24 mouse cellular contexts compared by ENCODE assay signal in the genomic region with DNA sequence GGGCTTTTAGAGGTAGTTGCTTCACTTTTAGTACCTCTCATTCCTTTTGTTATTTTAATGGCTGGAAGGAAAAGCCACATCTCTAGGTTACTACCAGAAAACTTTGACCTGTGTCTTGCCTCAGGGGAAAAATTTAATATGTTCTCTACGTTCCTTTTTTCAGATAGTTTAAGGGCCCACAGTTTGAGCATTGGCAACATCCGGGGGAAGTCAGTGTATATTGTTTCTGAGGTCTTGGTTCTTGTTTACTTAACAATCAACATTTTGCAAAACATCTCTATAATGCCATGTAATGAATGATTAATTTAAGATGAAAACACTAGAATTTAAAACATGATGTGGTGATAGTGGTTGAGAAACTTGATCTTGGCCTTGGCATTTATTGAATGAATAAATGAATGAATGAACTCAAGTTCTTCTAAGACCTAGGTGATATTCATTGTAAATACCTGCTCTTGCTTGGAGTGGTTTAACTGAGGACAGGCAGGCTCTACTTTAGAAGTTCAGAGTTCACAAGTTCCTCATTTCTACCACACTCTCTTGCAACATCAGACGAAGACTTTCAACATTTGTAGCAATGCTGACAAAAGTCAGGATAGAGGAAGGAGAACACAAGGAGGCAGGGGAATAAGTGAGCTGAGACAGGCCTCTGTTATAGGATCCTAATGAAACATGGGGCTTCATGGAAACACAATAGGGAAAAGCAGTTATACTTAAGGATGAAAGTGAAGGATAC.
DNase-seq lines count a peak whose midpoint lies in the region; ATAC-seq lines count a peak whose summit lies in the region.
"Had no signal": no experiment of that assay in that cellular context is flagged by ENCODE, and none has a peak within 500 bp of the region (broad histone marks: within the 10 kb centered on the region; RNA-seq: fewer than 3 reads in every experiment).

No protein-coding gene starts in this region.

- H3K36me3 ChIP-seq in liver, embryonic 16.5 days (ENCODE audit: control insufficient read depth, insufficient read depth): no peaks in the 10 kb centered on the region
- H3K36me3 ChIP-seq in liver, embryonic 12.5 days: no peaks in the 10 kb centered on the region
- no peaks in the 10 kb centered on the region for H3K36me3 ChIP-seq in midbrain, embryonic 14.5 days (ENCODE audit: control insufficient read depth, insufficient read depth, low read length)
- no peaks in the 10 kb centered on the region for H3K36me3 ChIP-seq in midbrain, embryonic 13.5 days
- H3K36me3 ChIP-seq: embryonic facial prominence, embryonic 15.5 days; forebrain, embryonic 10.5 days; heart, embryonic 13.5 days had no signal

- no peaks in the 10 kb centered on the region for H3K27me3 ChIP-seq in liver, embryonic 16.5 days (ENCODE audit: control insufficient read depth, insufficient read depth, low read depth, low read length)
- H3K27me3 ChIP-seq in liver, embryonic 12.5 days (replicated peaks): no peaks in the 10 kb centered on the region
- no peaks in the 10 kb centered on the region for H3K27me3 ChIP-seq in midbrain, embryonic 14.5 days (ENCODE audit: control insufficient read depth, insufficient read depth, low read length)
- H3K27me3 ChIP-seq in midbrain, embryonic 13.5 days: no peaks in the 10 kb centered on the region
- H3K27me3 ChIP-seq: CH12.LX; embryonic facial prominence, embryonic 15.5 days; heart, embryonic 13.5 days; Patski had no signal

- no peak overlapping the region for H3K4me3 ChIP-seq in liver, embryonic 16.5 days (ENCODE audit: low read depth, low read length)
- H3K4me3 ChIP-seq in liver, embryonic 12.5 days: no peak overlapping the region
- no peak overlapping the region for H3K4me3 ChIP-seq in midbrain, embryonic 14.5 days (replicated peaks; ENCODE audit: low read depth, low read length)
- no peak overlapping the region for H3K4me3 ChIP-seq in midbrain, embryonic 13.5 days (replicated peaks)
- H3K4me3 ChIP-seq: embryonic facial prominence, embryonic 15.5 days; erythroblast, embryonic 14.5 days; forebrain, embryonic 10.5 days; gastrocnemius, adult 2 months; heart, embryonic 13.5 days had no signal

- WGBS in liver, embryonic 16.5 days (ENCODE audit: insufficient replicate concordance): 46% methylated on average over 3 of the region's 3 CpGs
- WGBS in liver, embryonic 12.5 days (ENCODE audit: insufficient replicate concordance): 43% methylated on average over 3 of the region's 3 CpGs
- WGBS in midbrain, embryonic 14.5 days: 92% methylated on average over 3 of the region's 3 CpGs
- 93% methylated on average over 3 of the region's 3 CpGs for WGBS in midbrain, embryonic 13.5 days

- H3K4me1 ChIP-seq in liver, embryonic 16.5 days (ENCODE audit: control insufficient read depth, low read depth, low read length): no peaks in the 10 kb centered on the region
- H3K4me1 ChIP-seq in liver, embryonic 12.5 days: no peaks in the 10 kb centered on the region
- no peaks in the 10 kb centered on the region for H3K4me1 ChIP-seq in midbrain, embryonic 14.5 days (ENCODE audit: control insufficient read depth, insufficient read depth, low read length)
- H3K4me1 ChIP-seq in midbrain, embryonic 13.5 days (replicated peaks): no peaks in the 10 kb centered on the region
- H3K4me1 ChIP-seq: embryonic facial prominence, embryonic 15.5 days; heart, embryonic 13.5 days had no signal

- ATAC-seq in liver, embryonic 16.5 days (ENCODE audit: low read depth): peak; percentile 11; the same call in 1 of the 2 replicates
- ATAC-seq in liver, embryonic 12.5 days: no peak
- peak; percentile 100 for ATAC-seq in megakaryocyte progenitor cell, adult 5-6 weeks (replicated peaks; ENCODE audit: poor library complexity)
- no peak for ATAC-seq in midbrain, embryonic 14.5 days (ENCODE audit: low FRiP score, low TSS enrichment)
- no peak for ATAC-seq in midbrain, embryonic 13.5 days
- ATAC-seq: activated CD4-positive, CD25-positive, alpha-beta regulatory T cell, adult 4 months; forebrain, embryonic 14.5 days; Patski had no signal

- H3K9ac ChIP-seq in liver, embryonic 16.5 days (ENCODE audit: low read depth, low read length): no peak overlapping the region
- no peak overlapping the region for H3K9ac ChIP-seq in liver, embryonic 12.5 days
- H3K9ac ChIP-seq in midbrain, embryonic 14.5 days (replicated peaks; ENCODE audit: low read length): no peak overlapping the region
- no peak overlapping the region for H3K9ac ChIP-seq in midbrain, embryonic 13.5 days (replicated peaks)
- H3K9ac ChIP-seq: embryonic facial prominence, embryonic 15.5 days; heart, embryonic 13.5 days had no signal

- H3K27ac ChIP-seq in liver, embryonic 16.5 days (ENCODE audit: low read length): no peak overlapping the region
- no peak overlapping the region for H3K27ac ChIP-seq in liver, embryonic 12.5 days
- H3K27ac ChIP-seq in midbrain, embryonic 14.5 days (replicated peaks; ENCODE audit: low read depth, low read length): no peak overlapping the region
- H3K27ac ChIP-seq in midbrain, embryonic 13.5 days: no peak overlapping the region
- H3K27ac ChIP-seq: embryonic facial prominence, embryonic 15.5 days; forebrain, embryonic 10.5 days; gastrocnemius, adult 2 months; heart, embryonic 13.5 days had no signal

- no peak overlapping the region for H3K4me2 ChIP-seq in liver, embryonic 16.5 days (ENCODE audit: low read depth, low read length)
- no peak overlapping the region for H3K4me2 ChIP-seq in liver, embryonic 12.5 days
- H3K4me2 ChIP-seq in midbrain, embryonic 14.5 days (ENCODE audit: low read length): no peak overlapping the region
- H3K4me2 ChIP-seq in midbrain, embryonic 13.5 days (replicated peaks): no peak overlapping the region
- H3K4me2 ChIP-seq: embryonic facial prominence, embryonic 15.5 days; heart, embryonic 13.5 days had no signal

- DNase-seq in lung, postnatal 36 days: peak; percentile 14
- no peak for DNase-seq in lung, adult 18-20 months
- DNase-seq in midbrain, embryonic 14.5 days: no peak
- DNase-seq: adrenal gland, adult 2 months; adrenal gland, postnatal 25 days; cerebellum, adult 2 months; cerebellum, postnatal 10 days; embryo, embryonic 11 days; gastrocnemius, adult 2 months; gastrocnemius, postnatal 25 days; heart, adult 11 months; heart, postnatal 36 days had no signal

- H3K9me3 ChIP-seq in liver, embryonic 16.5 days (replicated peaks; ENCODE audit: control insufficient read depth, low read length): no peaks in the 10 kb centered on the region
- H3K9me3 ChIP-seq in liver, embryonic 12.5 days (replicated peaks): no peaks in the 10 kb centered on the region
- no peaks in the 10 kb centered on the region for H3K9me3 ChIP-seq in midbrain, embryonic 14.5 days (ENCODE audit: control insufficient read depth, low read length)
- H3K9me3 ChIP-seq in midbrain, embryonic 13.5 days: no peaks in the 10 kb centered on the region
- H3K9me3 ChIP-seq: embryonic facial prominence, embryonic 15.5 days; forebrain, embryonic 10.5 days; heart, embryonic 13.5 days had no signal

Comparison
In these comparisons a context has a peak if more than half of its experiments do, and no peak if none do; other contexts are left out.
1. ATAC-seq: peak in liver, embryonic 16.5 days (single experiment) and megakaryocyte progenitor cell, adult 5-6 weeks (single experiment); none in liver, embryonic 12.5 days (single experiment), midbrain, embryonic 14.5 days (single experiment) and midbrain, embryonic 13.5 days (single experiment).